Mouse (Mus musculus) kidney, postnatal 36 days (tissue): ENCODE measurements at regions not wholly inside any gene's neighbourhood (a gene's known extent, or its start where the extent isn't known, plus 50 kb on each side); places are given as distances from the start of the nearest gene placed in this dataset.
A peak's percentile ranks its signal among the peaks of the same experiment; 100 is the strongest.

Experiments
- DNase-seq, 2 experiments: peaks; one replicate each; pipeline ENCODE4 v3.0.0; 2021 to 2022; ENCODE audit warnings: mixed read lengths in 2 of 2

DNA sequence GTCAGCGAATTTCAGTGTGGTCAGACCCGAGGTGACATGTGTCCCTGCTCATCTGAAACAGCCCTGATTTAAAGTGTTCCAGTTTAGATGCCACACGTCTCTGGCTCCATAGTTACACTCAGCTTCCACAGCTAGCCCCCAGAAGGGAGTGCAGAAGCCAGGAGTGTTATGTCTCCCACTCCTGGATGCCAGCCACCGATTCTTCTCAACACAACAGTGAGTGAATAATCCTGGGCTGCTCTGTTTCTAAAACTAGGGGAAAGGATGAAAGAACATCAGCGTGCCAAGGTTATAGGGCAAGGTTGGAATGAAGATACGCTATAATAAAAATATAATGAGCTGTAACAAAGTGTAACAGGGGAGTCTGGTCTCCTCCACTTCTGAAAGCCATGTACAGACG is 51.5 kb upstream of the Stmnd1 start:
- DNase-seq, result no peak

DNA sequence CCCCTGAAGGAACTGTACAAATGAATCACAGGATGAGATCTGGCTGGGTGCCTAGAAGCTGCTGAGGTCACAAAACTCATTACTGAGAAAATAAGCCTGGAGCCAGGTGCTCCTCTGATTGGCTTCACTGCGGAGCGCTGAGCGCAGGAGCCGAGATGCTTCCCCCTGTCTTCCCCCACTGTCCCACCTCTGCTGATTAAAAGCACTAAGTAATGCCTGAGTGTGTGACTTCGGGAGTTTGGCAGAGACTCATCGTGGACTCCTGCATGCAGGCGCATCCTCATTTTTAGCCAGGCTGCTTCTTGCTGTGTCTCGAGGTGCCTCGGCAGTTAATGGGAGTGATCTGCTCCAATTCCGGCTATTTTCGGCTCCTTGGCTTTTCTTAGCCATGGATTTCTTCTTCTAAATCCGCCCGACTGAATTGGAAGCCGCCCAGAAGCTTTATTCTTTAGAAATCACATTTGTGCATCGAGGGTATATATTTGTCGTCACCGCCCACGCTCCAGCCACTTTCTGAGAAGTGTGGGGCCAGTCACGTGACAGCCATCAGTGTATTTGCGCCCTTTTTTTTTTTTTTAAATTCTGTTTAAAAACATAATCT is 55.3 kb upstream of the Stmnd1 start:
- peak; percentile 77 to 82 for DNase-seq

DNA sequence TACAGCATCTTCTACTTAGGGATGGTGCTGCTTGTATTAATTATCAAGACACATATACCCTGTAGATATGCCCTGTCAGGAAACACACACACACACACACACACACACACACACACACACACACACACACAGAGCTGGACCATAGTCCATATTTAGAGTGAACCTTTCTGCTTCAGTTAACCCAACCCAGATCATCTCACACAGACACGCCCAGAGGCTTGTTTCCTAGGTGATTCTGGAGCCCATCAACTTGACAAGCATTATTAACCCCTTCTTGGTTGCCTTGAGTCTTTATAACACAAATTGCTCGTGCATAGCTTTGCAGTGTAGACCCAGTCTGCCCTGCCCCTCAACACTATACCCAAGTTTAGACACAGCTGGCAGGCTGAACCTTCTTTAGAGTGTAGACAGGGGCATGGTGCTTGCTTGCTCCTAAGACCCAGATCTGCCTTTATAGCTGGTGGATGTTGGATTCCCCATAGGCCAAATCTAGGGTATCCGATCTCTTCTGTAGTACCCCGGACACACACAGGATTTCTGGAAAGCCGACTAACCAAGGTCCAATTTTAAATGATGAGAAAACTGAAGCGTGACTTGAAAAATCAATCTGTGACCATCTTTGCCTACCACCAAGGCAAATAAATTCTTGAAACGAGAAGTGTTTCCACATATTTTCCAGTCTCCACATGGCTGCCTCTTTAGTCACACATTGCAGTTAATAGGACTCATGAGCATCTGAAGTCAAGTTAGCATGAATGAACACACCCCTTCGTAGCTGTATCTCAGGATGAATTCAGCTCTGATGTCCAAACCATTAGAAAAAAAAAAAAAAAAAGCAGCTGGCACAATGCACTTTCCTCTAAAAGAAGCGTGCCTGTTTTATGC is 56.3 kb upstream of the Stmnd1 start:
- no peak for DNase-seq

GRCm38 (mm10) chr13:46203551-46203950 is 70.0 kb upstream of the Stmnd1 start:
- no peak for DNase-seq

DNA sequence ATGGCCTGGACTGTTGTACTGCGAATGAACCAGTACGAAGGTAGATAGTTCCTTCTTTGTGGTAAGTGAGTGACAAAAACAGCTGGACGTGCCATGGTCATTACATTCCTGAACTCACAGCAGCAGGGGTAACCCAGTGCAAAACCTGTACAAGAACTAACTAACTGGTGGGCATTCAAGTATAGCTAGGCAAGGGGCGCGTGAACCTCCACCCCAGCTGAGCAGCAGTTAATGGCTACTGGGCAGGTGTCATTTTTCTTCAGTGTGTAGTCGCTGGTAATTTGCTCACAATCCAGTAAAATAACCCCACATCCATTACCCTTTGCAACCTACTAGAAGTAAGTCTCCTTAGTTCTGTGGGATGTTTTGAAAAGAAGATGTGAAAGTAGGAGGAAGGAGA is 70.9 kb upstream of the Stmnd1 start:
- DNase-seq, result no peak

DNA sequence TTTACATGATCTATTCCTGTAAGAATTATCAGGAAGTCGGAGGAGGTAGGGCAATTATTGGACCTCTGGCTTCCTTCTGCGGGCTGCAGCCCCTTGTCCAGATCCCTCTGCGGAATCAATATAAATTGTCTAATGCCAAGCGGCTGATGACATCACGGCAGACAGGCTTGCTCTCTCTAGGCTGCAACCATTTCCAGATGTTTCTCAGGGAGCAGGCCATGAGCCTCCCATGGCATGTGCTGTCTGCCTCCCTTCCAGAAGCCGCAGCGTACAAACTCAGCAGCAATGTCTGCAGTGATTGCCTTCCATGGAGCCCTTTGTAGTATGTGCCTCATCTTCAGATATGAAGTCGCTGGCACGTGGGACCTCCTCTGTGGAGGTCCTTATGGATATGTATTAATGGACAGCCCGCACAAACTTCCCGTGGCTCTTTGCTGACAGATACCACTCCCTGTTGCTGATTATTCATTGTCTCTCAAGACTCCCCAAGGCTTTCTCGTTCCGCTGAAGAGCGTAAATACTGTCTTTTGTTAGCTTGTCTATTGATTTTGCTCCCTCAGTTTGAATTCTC is 72.4 kb upstream of the Stmnd1 start:
- no peak for DNase-seq

DNA sequence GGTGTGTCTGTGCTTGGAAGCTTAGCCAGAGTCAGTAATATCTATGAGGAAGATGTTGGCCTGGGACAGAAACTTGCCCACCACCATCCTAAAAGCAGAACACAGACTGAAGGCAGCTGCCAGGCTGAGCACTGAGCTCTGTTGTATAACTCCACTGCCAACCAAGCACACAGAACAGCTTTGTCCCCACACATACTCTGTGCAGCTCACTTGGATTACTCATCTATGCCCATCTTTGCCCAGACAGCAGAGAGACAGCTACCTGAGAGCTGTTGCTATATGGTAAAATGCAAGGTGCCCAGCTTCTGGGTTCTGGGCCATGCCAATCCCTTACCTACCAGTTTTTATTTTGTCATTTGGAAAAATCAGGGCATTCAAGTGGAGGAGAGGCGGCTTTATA is 80.4 kb upstream of the Stmnd1 start:
- no peak for DNase-seq

DNA sequence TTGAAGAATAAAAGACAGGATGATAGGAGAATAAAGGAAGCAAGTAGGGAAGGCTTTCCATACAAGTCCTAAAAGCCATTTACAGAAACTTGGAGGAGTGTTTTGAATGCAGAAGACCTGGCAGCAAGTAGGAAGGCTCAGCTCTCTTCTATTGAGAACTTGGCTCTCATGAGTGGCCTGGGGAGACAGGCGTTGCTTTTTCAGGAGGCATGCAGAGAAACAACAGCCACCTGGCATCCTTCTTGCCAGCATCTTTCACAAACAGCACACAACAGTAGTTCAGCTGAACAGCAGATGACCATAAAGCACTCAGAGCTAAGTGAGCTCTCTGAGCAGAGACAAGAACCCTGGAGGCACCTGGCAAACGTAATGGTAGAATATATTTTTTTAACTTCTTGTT is 83.8 kb upstream of the Stmnd1 start:
- DNase-seq, result no peak

DNA sequence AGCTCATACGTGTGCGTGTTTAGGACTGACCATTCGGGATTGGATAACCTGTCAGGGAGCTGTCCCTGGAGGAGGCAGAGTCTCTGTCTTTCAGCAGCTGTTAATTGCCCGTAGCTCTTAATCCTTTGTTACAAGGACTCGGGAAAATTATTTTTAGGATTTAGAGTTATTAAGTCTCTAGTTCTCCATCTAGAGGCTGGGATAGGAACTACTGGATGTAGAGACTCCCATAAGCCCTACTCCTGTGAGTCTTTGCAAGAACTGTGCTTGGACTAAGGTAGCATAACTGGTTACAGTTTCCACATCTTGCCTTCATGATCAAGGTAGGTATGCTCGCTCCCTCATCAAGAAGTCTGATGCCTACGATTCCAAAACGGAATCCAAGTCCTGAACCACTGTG is 90.7 kb upstream of the Stmnd1 start:
- peak in 1 of 2 experiments; percentile 48 for DNase-seq

GRCm38 (mm10) chr13:46180606-46181133 is 92.9 kb upstream of the Stmnd1 start:
- DNase-seq, result peak; percentile 20 to 53

DNA sequence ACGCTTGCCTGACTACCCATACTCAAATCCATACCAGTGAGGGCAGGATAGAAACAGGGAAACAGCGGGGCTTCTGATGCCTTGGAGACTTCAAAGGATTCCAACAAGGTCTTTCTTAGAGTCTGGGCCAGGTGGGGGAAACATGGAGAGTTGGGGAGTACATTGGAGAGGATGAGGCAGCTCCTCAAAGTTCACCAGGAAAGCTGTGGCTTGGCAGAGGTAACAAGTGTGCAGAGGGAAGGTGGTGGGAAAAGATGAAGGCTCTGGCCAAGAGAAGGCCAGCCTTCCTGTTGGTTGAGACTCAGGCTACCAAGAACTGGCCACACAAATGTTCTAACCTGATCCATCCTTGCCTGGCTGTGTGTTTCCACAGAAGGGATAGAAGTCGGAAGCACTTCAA is 93.6 kb upstream of the Stmnd1 start:
- no peak for DNase-seq

DNA sequence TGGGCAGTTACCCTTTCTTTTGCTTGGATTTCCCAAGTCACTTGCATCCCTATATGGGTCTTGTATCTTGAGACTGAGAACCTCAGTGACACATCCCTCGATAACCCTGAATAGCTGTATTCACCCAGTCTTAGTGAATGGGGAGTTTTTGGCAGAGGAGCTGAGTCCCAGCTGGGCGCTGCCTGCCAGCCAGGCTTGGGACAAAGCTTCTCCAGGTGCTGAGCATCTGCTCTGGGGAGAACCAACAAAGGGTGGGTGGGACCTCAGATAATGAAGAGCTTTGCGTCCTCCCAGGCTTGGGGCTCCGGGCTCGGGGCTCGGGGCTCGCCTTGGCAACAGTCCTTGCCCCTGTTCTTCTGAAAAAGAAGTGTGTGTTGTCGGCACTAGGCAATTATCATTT is 100.4 kb upstream of the Stmnd1 start:
- no peak for DNase-seq

GRCm38 (mm10) chr13:46162025-46162374 is 111.5 kb upstream of the Stmnd1 start:
- DNase-seq, result peak; percentile 77 to 81

- DNase-seq, result peak in 1 of 2 experiments; percentile 3
Measured at GRCm38 (mm10) chr13:46161261-46162024, 112.1 kb upstream of the Stmnd1 start.

- no peak for DNase-seq
Measured at GRCm38 (mm10) chr13:46159354-46159753, 114.2 kb upstream of the Stmnd1 start.

- no peak for DNase-seq
Measured at GRCm38 (mm10) chr13:46153282-46154260, 120.0 kb upstream of the Stmnd1 start.

DNA sequence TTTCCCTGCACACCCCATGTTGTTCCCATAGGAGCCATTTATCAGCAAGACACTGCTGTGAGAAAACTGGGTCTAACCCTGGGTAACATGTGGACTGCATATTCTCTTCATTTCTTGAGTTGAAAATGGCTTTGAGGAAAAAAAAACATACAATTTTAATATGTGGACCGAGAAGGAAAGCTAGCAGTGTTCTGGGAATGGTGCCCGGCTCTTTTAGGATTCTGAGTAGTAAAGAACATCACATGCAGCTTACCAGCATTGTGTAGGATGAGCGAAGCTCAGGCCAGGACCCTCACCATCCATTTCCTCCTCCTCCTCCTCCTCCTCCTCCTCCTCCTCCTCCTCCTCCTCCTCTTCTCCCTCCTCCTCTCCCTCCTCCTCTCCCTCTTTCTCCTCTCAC is 133.5 kb upstream of the Stmnd1 start:
- DNase-seq, result no peak

- no peak for DNase-seq
Measured at GRCm38 (mm10) chr13:46139251-46139650, 134.3 kb upstream of the Stmnd1 start.

GRCm38 (mm10) chr13:46135411-46135810 is 138.1 kb upstream of the Stmnd1 start:
- peak; percentile 15 to 19 for DNase-seq

- DNase-seq, result no peak
Measured at GRCm38 (mm10) chr13:46129236-46129855, 144.2 kb upstream of the Stmnd1 start.

DNA sequence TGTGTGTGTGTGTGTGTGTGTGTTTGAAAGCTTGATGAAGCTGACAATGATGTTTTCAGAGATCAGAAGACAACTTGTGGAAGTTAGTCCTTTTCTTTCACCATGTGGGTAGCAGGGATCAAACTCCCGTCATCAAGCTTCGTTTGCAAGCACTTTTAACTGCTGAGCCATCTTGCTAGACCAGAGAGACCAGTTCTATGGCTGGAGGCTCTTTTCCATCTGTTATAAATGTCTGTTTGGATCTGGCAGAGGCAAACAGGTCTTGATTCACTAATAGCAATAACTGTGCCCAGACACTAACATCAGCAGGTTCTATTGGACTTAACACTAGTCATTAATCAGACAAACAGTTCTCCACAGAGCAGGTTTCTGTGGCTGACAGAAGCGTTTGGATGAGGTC is 150.1 kb upstream of the Stmnd1 start:
- DNase-seq, result no peak
